8 mouse cellular contexts compared by ENCODE assay signal in genomic region chr17:79230653-79231489, GRCm38 (mm10).
DNase-seq lines count a peak whose midpoint lies in the region; ATAC-seq and TF ChIP-seq lines count a peak whose summit lies in the region.
"Had no signal": no experiment of that assay in that cellular context is flagged by ENCODE, and none has a peak within 500 bp of the region (broad histone marks: within the 10 kb centered on the region; RNA-seq: fewer than 3 reads in every experiment).

No protein-coding gene starts in this region.

- ATAC-seq in hindbrain, embryonic 15.5 days (ENCODE audit: low FRiP score, low read depth), result peak; percentile 81; the same call in 1 of the 2 replicates
- peak; percentile 47; the same call in 1 of the 2 replicates for ATAC-seq in liver, embryonic 15.5 days (ENCODE audit: insufficient read depth)

- TF ChIP-seq CTCF in testis, adult 2 months (IDR thresholded peaks at IDR 0.05; ENCODE audit: control insufficient read depth, insufficient read depth, insufficient replicate concordance, low read depth, low read length), result no peak

- H3K27ac ChIP-seq in testis, adult 2 months (ENCODE audit: control insufficient read depth, insufficient read depth, low read depth, low read length), result peak overlapping the region; percentile 58; the same call in 1 of the 2 replicates
- H3K27ac ChIP-seq in hindbrain, embryonic 15.5 days (replicated peaks), result peak overlapping the region; percentile 45; the same call in 1 of the 2 replicates
- no peak overlapping the region for H3K27ac ChIP-seq in liver, embryonic 15.5 days (replicated peaks)

- DNase-seq in testis, postnatal 10 days (ENCODE audit: low spot score), result no peak
- no peak for DNase-seq in thymus, postnatal 25 days
- no peak for DNase-seq in thymus, postnatal 36 days
- DNase-seq in cerebellum, postnatal 14 days, result no peak

- TF ChIP-seq POLR2A in testis, adult 2 months (IDR thresholded peaks at IDR 0.05; ENCODE audit: control insufficient read depth, low read depth, low read length), result no peak

- H3K27me3 ChIP-seq in testis, adult 2 months (ENCODE audit: control insufficient read depth, insufficient read depth, low read length), result no peaks in the 10 kb centered on the region
- H3K27me3 ChIP-seq in hindbrain, embryonic 15.5 days, result no peaks in the 10 kb centered on the region
- H3K27me3 ChIP-seq in liver, embryonic 15.5 days, result no peaks in the 10 kb centered on the region

- no peaks in the 10 kb centered on the region for H3K9me3 ChIP-seq in hindbrain, embryonic 15.5 days
- H3K9me3 ChIP-seq in liver, embryonic 15.5 days (replicated peaks), result no peaks in the 10 kb centered on the region

- no peak overlapping the region for H3K9ac ChIP-seq in hindbrain, embryonic 15.5 days
- H3K9ac ChIP-seq in liver, embryonic 15.5 days, result no peak overlapping the region

- WGBS in hindbrain, embryonic 15.5 days, result 46% methylated on average over 25 of the region's 25 CpGs
- WGBS in liver, embryonic 15.5 days (ENCODE audit: insufficient replicate concordance), result 37% methylated on average over 25 of the region's 25 CpGs

- no peaks in the 10 kb centered on the region for H3K36me3 ChIP-seq in testis, adult 2 months (ENCODE audit: control insufficient read depth, insufficient read depth, low read length)
- no peaks in the 10 kb centered on the region for H3K36me3 ChIP-seq in hindbrain, embryonic 15.5 days
- no peaks in the 10 kb centered on the region for H3K36me3 ChIP-seq in liver, embryonic 15.5 days (replicated peaks)

- no peaks in the 10 kb centered on the region; the same call in 1 of the 2 replicates for H3K4me1 ChIP-seq in testis, adult 2 months (ENCODE audit: control insufficient read depth, insufficient read depth, low read length)
- peaks cover 13% of the 10 kb centered on the region for H3K4me1 ChIP-seq in hindbrain, embryonic 15.5 days (replicated peaks)
- H3K4me1 ChIP-seq in liver, embryonic 15.5 days (replicated peaks), result 0 out of 2 replicates have a peak, but pooled peaks cover 7% of the 10 kb centered on the region

- H3K4me2 ChIP-seq in hindbrain, embryonic 15.5 days, result peak overlapping the region; percentile 42
- H3K4me2 ChIP-seq in liver, embryonic 15.5 days, result peak overlapping the region; percentile 8; the same call in 1 of the 2 replicates

- peak overlapping the region; percentile 9 for H3K4me3 ChIP-seq in testis, adult 2 months (ENCODE audit: control insufficient read depth, low read depth, low read length)
- H3K4me3 ChIP-seq in hindbrain, embryonic 15.5 days, result peak overlapping the region; percentile 10; the same call in 1 of the 2 replicates
- H3K4me3 ChIP-seq in liver, embryonic 15.5 days (replicated peaks), result no peak overlapping the region
- H3K4me3 ChIP-seq: myocyte had no signal
